Mouse (Mus musculus) frontal cortex, postnatal 10 days (tissue): Measurements from ENCODE around the gene Gdf3.

ENCODE experiments used
- DNase-seq, 2 experiments: peaks; one replicate each; pipeline ENCODE4 v3.0.0; 2022; ENCODE audit warnings: low spot score in 2 of 2, mixed read lengths in 1 of 2

Gdf3 gene

GRCm38 (mm10) chr6:122565070-122565784 is 44.7 kb downstream of the Gdf3 start:
- DNase-seq, result no peak

- peak; percentile 22 to 55 for DNase-seq
These were observed 47.4 kb downstream of the Gdf3 start for GRCm38 (mm10) chr6:122562463-122562862.

- no peak for DNase-seq
These were observed 48.9 kb downstream of the Gdf3 start for GRCm38 (mm10) chr6:122561005-122561404.

- DNase-seq, result peak; percentile 32 to 55
These were observed 49.5 kb downstream of the Gdf3 start for GRCm38 (mm10) chr6:122560427-122560826.

GRCm38 (mm10) chr6:122556959-122557561 is 52.8 kb downstream of the Gdf3 start:
- peak; percentile 36 to 55 for DNase-seq
